Comparison of ENCODE assay signal across 16 mouse cellular contexts in genomic region chr4:156341601-156342504, GRCm38 (mm10). TPM values are rescaled to one million over a fixed set of nuclear protein-coding genes. Genes with fewer than 3 reads are reported as not detected.
DNase-seq lines count a peak whose midpoint lies in the region; ATAC-seq lines count a peak whose summit lies in the region.
"Not testable (repeated sequence)": the region's sequence is repeated elsewhere in the genome, so short reads cannot be mapped to it uniquely, and the experiment has no call there.
"Had no signal": no experiment of that assay in that cellular context is flagged by ENCODE, and none has a peak within 500 bp of the region (broad histone marks: within the 10 kb centered on the region; RNA-seq: fewer than 3 reads in every experiment).

No protein-coding gene starts in this region.

- DNase-seq in 416B (ENCODE audit: low read depth), result peak; percentile 24
- DNase-seq in induced T-regulatory cell, adult 2 months (ENCODE audit: low read depth), result peak; percentile 16
- not testable (repeated sequence) for DNase-seq in limb, embryonic 11.5 days (ENCODE audit: low spot score); midbrain, embryonic 11.5 days (ENCODE audit: low spot score, missing footprints)

- peak; percentile 47; the same call in 1 of the 2 replicates for ATAC-seq in erythroblast, adult 5-6 weeks (replicated peaks; ENCODE audit: low FRiP score, poor library complexity, severe bottlenecking)
- 0 out of 2 replicates have a peak, but pooled peaks have one; percentile 19 for ATAC-seq in heart, embryonic 13.5 days (ENCODE audit: extremely low read depth, insufficient number of reproducible peaks, low FRiP score, low TSS enrichment)
- ATAC-seq in limb, embryonic 11.5 days (ENCODE audit: insufficient number of reproducible peaks, low FRiP score, low TSS enrichment, low read depth), result peak; percentile 52; the same call in 1 of the 2 replicates
- peak; percentile 38; the same call in 1 of the 2 replicates for ATAC-seq in liver, embryonic 16.5 days (ENCODE audit: low read depth)
- peak; percentile 51 for ATAC-seq in midbrain, embryonic 11.5 days (ENCODE audit: low FRiP score)
- 0 out of 2 replicates have a peak, but pooled peaks have one; percentile 25 for ATAC-seq in stomach, embryonic 14.5 days (ENCODE audit: insufficient number of reproducible peaks, insufficient read depth, low FRiP score, low read depth)

- not testable (repeated sequence) for H3K4me3 ChIP-seq in heart, embryonic 13.5 days; limb, embryonic 11.5 days (ENCODE audit: low read depth, low read length); liver, embryonic 16.5 days (ENCODE audit: low read depth, low read length); midbrain, embryonic 11.5 days (ENCODE audit: low read depth, low read length); stomach, embryonic 14.5 days (ENCODE audit: low read depth, low read length)

- not testable (repeated sequence) for H3K27ac ChIP-seq in heart, embryonic 13.5 days (replicated peaks); limb, embryonic 11.5 days (replicated peaks; ENCODE audit: low read depth, low read length); liver, embryonic 16.5 days (ENCODE audit: low read length); midbrain, embryonic 11.5 days (ENCODE audit: low read depth, low read length); stomach, embryonic 14.5 days (ENCODE audit: low read length)

- not testable (repeated sequence) for H3K4me1 ChIP-seq in heart, embryonic 13.5 days; limb, embryonic 11.5 days (ENCODE audit: control insufficient read depth, insufficient read depth, low read length); liver, embryonic 16.5 days (ENCODE audit: control insufficient read depth, low read depth, low read length); midbrain, embryonic 11.5 days (ENCODE audit: control insufficient read depth, insufficient read depth, low read length); stomach, embryonic 14.5 days (ENCODE audit: control insufficient read depth, insufficient read depth, low read length)

- H3K36me3 ChIP-seq in heart, embryonic 13.5 days; limb, embryonic 11.5 days (ENCODE audit: control insufficient read depth, insufficient read depth, low read length); liver, embryonic 16.5 days (ENCODE audit: control insufficient read depth, insufficient read depth); midbrain, embryonic 11.5 days (ENCODE audit: control insufficient read depth, insufficient read depth, low read length); stomach, embryonic 14.5 days (ENCODE audit: control insufficient read depth, insufficient read depth, low read length): not testable (repeated sequence)

- peaks cover 29% of the 10 kb centered on the region for H3K9me3 ChIP-seq in heart, embryonic 13.5 days
- not testable (repeated sequence) for H3K9me3 ChIP-seq in limb, embryonic 11.5 days (ENCODE audit: control insufficient read depth, low read length); liver, embryonic 16.5 days (replicated peaks; ENCODE audit: control insufficient read depth, low read length)
- peaks cover 27% of the 10 kb centered on the region for H3K9me3 ChIP-seq in midbrain, embryonic 11.5 days (ENCODE audit: control insufficient read depth, low read length)
- peaks cover 13% of the 10 kb centered on the region; the same call in 1 of the 2 replicates for H3K9me3 ChIP-seq in stomach, embryonic 14.5 days (ENCODE audit: control insufficient read depth, low read depth, low read length)

- H3K4me2 ChIP-seq in heart, embryonic 13.5 days; limb, embryonic 11.5 days (ENCODE audit: low read depth, severe bottlenecking); liver, embryonic 16.5 days (ENCODE audit: low read depth, low read length); midbrain, embryonic 11.5 days; stomach, embryonic 14.5 days (replicated peaks; ENCODE audit: low read depth, low read length): not testable (repeated sequence)

- not testable (repeated sequence) for H3K9ac ChIP-seq in heart, embryonic 13.5 days; limb, embryonic 11.5 days (ENCODE audit: low read length); liver, embryonic 16.5 days (ENCODE audit: low read depth, low read length); midbrain, embryonic 11.5 days (ENCODE audit: low read length); stomach, embryonic 14.5 days (replicated peaks; ENCODE audit: low read depth, low read length)

- WGBS in heart, embryonic 13.5 days, result 64% methylated on average over 4 of the region's 4 CpGs
- 79% methylated on average over 4 of the region's 4 CpGs for WGBS in limb, embryonic 11.5 days
- WGBS in liver, embryonic 16.5 days (ENCODE audit: insufficient replicate concordance), result 61% methylated on average over 4 of the region's 4 CpGs
- WGBS in midbrain, embryonic 11.5 days, result 81% methylated on average over 4 of the region's 4 CpGs
- 78% methylated on average over 4 of the region's 4 CpGs for WGBS in stomach, embryonic 14.5 days

- not testable (repeated sequence) for H3K27me3 ChIP-seq in heart, embryonic 13.5 days (replicated peaks); limb, embryonic 11.5 days (ENCODE audit: control insufficient read depth, insufficient read depth, low read length); liver, embryonic 16.5 days (ENCODE audit: control insufficient read depth, insufficient read depth, low read depth, low read length); midbrain, embryonic 11.5 days (ENCODE audit: control insufficient read depth, insufficient read depth, low read length); stomach, embryonic 14.5 days (ENCODE audit: control insufficient read depth, insufficient read depth, low read length)

RNA-seq across cellular contexts. Expression of gene Vmn2r-ps159, which starts 10.9 kb away (rescaled TPM):
- not detected in 2 replicates for total RNA-seq in erythroblast, adult 5-6 weeks (2015; ENCODE audit: low replicate concordance)
- not detected in 2 replicates for total RNA-seq in erythroblast, adult 5-6 weeks (2017; ENCODE audit: low replicate concordance)
- polyA plus RNA-seq in heart, embryonic 13.5 days (2015; fragmentation: Nextera tagmentation; extraction: Ambion mirVana), result not detected in 2 replicates
- polyA plus RNA-seq in limb, embryonic 11.5 days (2014; fragmentation: Nextera tagmentation; extraction: Ambion mirVana), result not detected in 2 replicates
- not detected in 2 replicates for polyA plus RNA-seq in liver, embryonic 16.5 days (2015; fragmentation: Nextera tagmentation; extraction: Ambion mirVana)
- polyA plus RNA-seq in midbrain, embryonic 11.5 days (2014; fragmentation: Nextera tagmentation; extraction: Ambion mirVana), result not detected in 2 replicates
- polyA plus RNA-seq in stomach, embryonic 14.5 days (2014; fragmentation: Nextera tagmentation; extraction: Ambion mirVana), result not detected in 2 replicates
- total RNA-seq: adrenal gland, postnatal 14 days; gastrocnemius, postnatal 25 days; layer of hippocampus, adult 8-10 months; left cerebral cortex, adult 2 months had no signal
- polyA plus RNA-seq: heart, embryonic 10.5 days; hindbrain, embryonic 13.5 days; limb, embryonic 14.5 days; small intestine, adult 2 months had no signal
